Mouse (Mus musculus): ENCODE data around the gene Hrh3. TPM values are rescaled to one million over a fixed set of nuclear protein-coding genes. Genes with fewer than 3 reads are reported as not detected.

The Hrh3 gene
- not detected in 2 replicates for polyA plus RNA-seq (2015; fragmentation: Nextera tagmentation; extraction: Ambion mirVana)

DNA sequence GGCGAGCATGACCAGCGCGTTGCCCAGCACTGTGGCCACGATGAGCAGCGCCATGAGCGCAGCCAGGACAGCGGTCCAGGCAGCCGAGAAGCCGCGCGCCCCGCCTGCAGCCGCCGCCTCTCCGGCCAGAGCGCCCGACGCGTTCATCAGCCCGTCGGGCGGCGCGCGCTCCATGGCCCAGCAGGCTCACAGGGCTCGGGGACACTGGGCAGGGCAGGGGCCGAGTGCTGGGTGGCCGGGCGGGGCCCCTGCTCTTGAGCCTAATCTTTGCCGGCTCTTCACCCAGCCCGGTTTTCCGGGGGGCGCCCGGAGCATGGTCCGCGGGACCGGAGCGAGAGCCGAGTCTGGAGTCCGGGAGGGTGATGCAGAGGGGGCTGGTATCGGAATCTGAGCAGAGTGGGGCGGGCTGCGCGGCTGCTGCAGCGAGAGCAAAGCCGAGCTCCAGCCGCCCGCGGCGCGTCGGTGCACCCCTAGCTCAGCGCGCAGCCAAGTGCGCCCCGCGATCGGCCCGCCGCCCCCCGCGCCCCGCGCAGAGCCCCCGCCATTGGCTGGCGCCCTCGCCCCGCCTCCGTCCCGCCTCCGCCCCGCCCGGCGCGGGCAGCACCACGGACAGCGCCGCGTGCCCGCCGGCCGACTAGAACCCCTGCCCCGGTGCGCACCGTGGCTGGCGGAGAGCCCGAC, at the start of gene Hrh3:
TSS of gene Hrh3 (minus strand) at position 511 of the 681 bp plus-strand sequence.
- peaks cover 69% of the 10 kb centered on the region for H3K27me3 ChIP-seq
- no peaks in the 10 kb centered on the region for H3K9me3 ChIP-seq (replicated peaks)
- H3K4me3 ChIP-seq = peak within 1 kb of the TSS; percentile 60
- ATAC-seq (replicated peaks; ENCODE audit: insufficient number of reproducible peaks, insufficient read depth, low FRiP score, low read depth) = peak; percentile 83
- H3K9ac ChIP-seq = no peak within 1 kb of the TSS
- no peaks in the 10 kb centered on the region for H3K36me3 ChIP-seq
- H3K4me2 ChIP-seq = peak within 1 kb of the TSS; percentile 99
- no peak within 1 kb of the TSS for H3K27ac ChIP-seq
- WGBS = under 1% methylated on average over 78 of the region's 87 CpGs
- peaks cover 32% of the 10 kb centered on the region for H3K4me1 ChIP-seq (replicated peaks)

DNA sequence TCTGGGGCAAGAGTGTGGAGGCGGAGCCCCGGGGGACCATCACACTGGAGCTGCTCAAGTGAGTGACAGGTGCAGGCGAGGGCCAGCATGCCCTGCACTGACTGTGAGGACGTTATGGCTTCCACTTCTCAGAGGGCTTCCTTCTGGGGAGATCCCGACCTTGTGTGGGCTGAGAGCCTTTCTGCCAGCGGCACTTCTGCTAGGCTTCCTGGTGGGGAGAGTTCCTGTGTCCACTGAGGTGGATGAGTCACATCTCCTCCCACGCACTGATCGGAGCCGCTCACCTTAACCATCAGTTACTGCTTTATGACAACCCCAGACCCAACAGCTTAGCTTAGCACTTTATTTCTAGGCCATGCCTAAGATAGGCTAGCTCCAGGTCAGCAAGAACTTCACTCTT, 44.3 kb upstream of the Hrh3 start:
- 73% methylated on average over 9 of the region's 9 CpGs for WGBS
- no peaks in the 10 kb centered on the region for H3K9me3 ChIP-seq (replicated peaks)
- H3K4me3 ChIP-seq = no peak overlapping the region
- H3K36me3 ChIP-seq = peaks cover 57% of the 10 kb centered on the region
- peaks cover 11% of the 10 kb centered on the region for H3K4me1 ChIP-seq (replicated peaks)
- ATAC-seq (replicated peaks; ENCODE audit: insufficient number of reproducible peaks, insufficient read depth, low FRiP score, low read depth) = no peak
- no peaks in the 10 kb centered on the region for H3K27me3 ChIP-seq
- H3K27ac ChIP-seq = no peak overlapping the region
- H3K4me2 ChIP-seq = no peak overlapping the region
- no peak overlapping the region for H3K9ac ChIP-seq

DNA sequence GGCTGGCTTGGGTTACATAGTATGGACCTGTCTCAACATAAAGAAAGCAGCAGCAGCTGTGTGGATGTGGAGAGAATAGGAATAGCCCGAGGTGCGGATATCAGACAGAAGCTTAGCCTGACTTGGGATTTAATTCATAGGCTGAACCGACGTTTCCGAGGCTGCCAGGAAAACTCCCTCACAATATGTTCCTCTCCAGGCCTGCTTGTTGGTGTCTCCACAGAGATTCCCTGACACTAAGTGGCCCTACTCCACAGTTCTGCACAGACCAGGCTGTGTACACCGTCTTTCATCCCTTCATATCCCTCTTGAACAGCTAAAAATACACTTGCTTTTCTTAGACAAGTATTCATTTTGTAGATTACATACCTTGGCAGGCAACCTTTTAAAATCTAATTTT, 43.1 kb upstream of the Hrh3 start:
- Histone ChIP-seq H3K9me3 (replicated peaks) (no peaks in the 10 kb centered on the region), H3K27ac (peak overlapping the region; percentile 67), H3K9ac (no peak overlapping the region), H3K4me1 (replicated peaks) (peaks cover 11% of the 10 kb centered on the region), H3K36me3 (peaks cover 50% of the 10 kb centered on the region), H3K27me3 (no peaks in the 10 kb centered on the region), H3K4me3 (no peak overlapping the region), H3K4me2 (no peak overlapping the region)
- ATAC-seq (replicated peaks; ENCODE audit: insufficient number of reproducible peaks, insufficient read depth, low FRiP score, low read depth) = no peak; the same call in 1 of the 2 replicates
- WGBS = 39% methylated on average over 6 of the region's 6 CpGs

DNA sequence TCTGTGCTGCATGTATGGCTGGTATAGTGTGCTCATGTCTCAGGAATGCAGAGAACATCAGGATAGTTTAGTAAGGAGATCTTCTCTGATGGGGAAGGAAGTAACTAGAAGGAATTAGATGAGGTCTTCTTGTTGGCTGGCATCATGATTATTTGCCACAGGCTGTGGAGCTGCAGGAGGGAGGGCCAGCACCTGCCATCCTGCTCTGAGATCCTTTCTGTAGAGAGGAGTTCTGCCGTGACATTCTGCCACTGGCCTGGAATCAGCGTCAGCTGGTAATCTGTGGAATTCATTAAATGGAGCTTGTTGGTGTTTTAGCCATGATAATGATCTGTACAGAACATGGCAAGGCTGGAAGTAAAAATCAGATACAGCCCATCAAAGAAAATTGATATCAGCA, 41.8 kb upstream of the Hrh3 start:
- H3K36me3 ChIP-seq = peaks cover 55% of the 10 kb centered on the region
- H3K27me3 ChIP-seq = no peaks in the 10 kb centered on the region
- 76% methylated on average over 2 of the region's 2 CpGs for whole genome bisulfite sequencing

DNA sequence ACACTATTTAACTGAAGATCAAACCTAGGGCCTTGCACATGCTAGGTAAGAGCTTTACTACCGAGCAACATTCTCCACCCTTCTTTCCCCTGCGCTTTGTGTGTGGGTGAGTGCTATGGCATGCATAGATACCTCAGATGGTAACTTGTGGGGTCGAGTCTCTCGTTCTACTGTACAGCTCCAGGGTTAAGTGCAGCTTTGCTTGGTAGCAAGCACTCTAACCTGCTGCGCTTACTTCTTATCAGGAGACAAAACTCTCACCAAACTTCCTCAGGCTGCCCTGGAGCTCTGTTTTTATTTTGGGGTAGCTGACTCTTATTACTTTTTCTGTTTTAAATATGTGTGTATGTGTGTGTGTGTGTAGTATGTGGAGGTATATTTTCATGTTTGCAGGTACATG, 31.1 kb upstream of the Hrh3 start:
- 56% methylated on average over 5 of the region's 5 CpGs for WGBS
- H3K27ac ChIP-seq = no peak overlapping the region
- no peak overlapping the region for H3K4me3 ChIP-seq
- peaks cover 10% of the 10 kb centered on the region; the same call in 1 of the 2 replicates for H3K4me1 ChIP-seq (replicated peaks)
- ATAC-seq (replicated peaks; ENCODE audit: insufficient number of reproducible peaks, insufficient read depth, low FRiP score, low read depth) = no peak
- no peak overlapping the region for H3K9ac ChIP-seq
- H3K9me3 ChIP-seq (replicated peaks) = no peaks in the 10 kb centered on the region
- no peaks in the 10 kb centered on the region for H3K27me3 ChIP-seq
- peaks cover 2% of the 10 kb centered on the region; the same call in 1 of the 2 replicates for H3K36me3 ChIP-seq
- H3K4me2 ChIP-seq = no peak overlapping the region

More for the DNA sequence above, 41.8 kb upstream of the Hrh3 start:
- no peak for ATAC-seq (replicated peaks; ENCODE audit: insufficient number of reproducible peaks, insufficient read depth, low FRiP score, low read depth)
- Histone ChIP-seq H3K4me2 (no peak overlapping the region), H3K9me3 (replicated peaks) (no peaks in the 10 kb centered on the region), H3K4me1 (replicated peaks) (peaks cover 11% of the 10 kb centered on the region), H3K9ac (no peak overlapping the region), H3K4me3 (no peak overlapping the region), H3K27ac (no peak overlapping the region)

DNA sequence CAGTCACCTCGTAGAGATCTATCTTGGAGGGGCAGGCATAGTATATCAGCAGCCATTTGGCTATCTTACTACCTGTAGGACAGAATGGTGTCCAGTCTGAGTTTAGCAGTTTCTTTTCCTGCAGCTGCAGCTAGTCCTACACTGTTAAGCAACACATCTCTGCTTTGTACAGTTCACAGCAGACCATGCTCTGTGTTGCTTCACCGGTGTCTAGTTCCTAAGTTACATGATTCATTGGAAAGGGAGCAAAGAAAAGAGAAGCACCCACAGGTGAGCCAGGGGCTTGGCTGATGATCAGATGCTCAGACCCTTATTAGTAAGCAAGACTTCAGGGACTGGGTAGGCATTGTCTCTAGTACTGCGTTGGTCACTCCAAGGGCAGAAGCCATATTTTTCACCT, 29.6 kb upstream of the Hrh3 start:
- no peak for ATAC-seq (replicated peaks; ENCODE audit: insufficient number of reproducible peaks, insufficient read depth, low FRiP score, low read depth)
- no peak overlapping the region for H3K27ac ChIP-seq

DNA sequence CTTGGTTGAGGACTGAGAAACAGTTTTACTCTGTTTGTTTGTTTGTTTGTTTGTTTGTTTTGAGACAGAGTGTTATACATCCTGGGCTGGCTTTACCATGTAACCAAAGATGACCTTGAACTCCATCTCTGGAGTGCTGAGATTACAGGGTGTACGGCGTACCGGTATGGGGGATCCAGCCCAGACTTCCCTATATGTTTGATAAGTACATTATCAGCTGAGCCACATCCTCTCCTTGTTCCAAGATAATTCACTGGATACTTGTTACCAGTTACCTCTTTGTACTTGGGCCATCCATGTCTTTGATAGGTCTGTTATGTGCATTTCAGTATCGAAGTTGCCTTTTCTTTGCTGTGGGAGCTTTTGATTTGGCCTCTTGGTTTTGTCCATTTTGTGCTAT, 28.9 kb upstream of the Hrh3 start:
- H3K4me3 ChIP-seq = no peak overlapping the region
- no peak overlapping the region for H3K27ac ChIP-seq
- WGBS = 68% methylated on average over 4 of the region's 4 CpGs
- no peak overlapping the region for H3K4me2 ChIP-seq
- H3K27me3 ChIP-seq = no peaks in the 10 kb centered on the region
- no peaks in the 10 kb centered on the region for H3K9me3 ChIP-seq (replicated peaks)
- H3K36me3 ChIP-seq = no peaks in the 10 kb centered on the region
- ATAC-seq (replicated peaks; ENCODE audit: insufficient number of reproducible peaks, insufficient read depth, low FRiP score, low read depth) = no peak
- H3K9ac ChIP-seq = no peak overlapping the region
- peaks cover 10% of the 10 kb centered on the region; the same call in 1 of the 2 replicates for H3K4me1 ChIP-seq (replicated peaks)

More for the DNA sequence above, 29.6 kb upstream of the Hrh3 start:
- H3K4me1 ChIP-seq (replicated peaks) = peaks cover 10% of the 10 kb centered on the region; the same call in 1 of the 2 replicates
- H3K9me3 ChIP-seq (replicated peaks) = no peaks in the 10 kb centered on the region
- no peak overlapping the region for H3K9ac ChIP-seq
- WGBS = 70% methylated on average over 3 of the region's 3 CpGs
- no peak overlapping the region for H3K4me3 ChIP-seq
- no peak overlapping the region for H3K4me2 ChIP-seq
- no peaks in the 10 kb centered on the region for H3K36me3 ChIP-seq
- H3K27me3 ChIP-seq = no peaks in the 10 kb centered on the region

DNA sequence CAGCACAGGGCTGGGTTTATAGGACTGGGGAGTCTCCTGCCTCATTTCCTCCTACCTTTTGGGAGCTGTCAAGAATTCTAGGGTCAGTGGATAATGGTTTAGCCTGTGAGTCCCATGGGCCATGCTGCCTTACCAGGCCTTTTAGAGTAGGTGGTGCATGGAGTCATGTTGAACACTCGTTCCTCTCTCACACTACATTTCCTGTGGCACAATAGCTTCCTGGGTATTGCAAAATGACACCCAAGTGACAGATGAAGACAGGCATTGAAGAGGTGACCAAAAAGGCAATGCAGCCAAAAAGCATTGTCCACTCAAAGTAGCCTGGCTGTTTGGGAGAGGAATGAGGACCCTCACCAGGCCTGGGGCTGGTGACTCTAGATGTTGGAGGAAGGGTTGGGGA, 23.4 kb upstream of the Hrh3 start:
- no peak for ATAC-seq (replicated peaks; ENCODE audit: insufficient number of reproducible peaks, insufficient read depth, low FRiP score, low read depth)
- Histone ChIP-seq H3K36me3 (no peaks in the 10 kb centered on the region), H3K4me1 (replicated peaks) (peaks cover 23% of the 10 kb centered on the region), H3K9me3 (replicated peaks) (no peaks in the 10 kb centered on the region), H3K4me3 (no peak overlapping the region), H3K9ac (no peak overlapping the region), H3K27me3 (no peaks in the 10 kb centered on the region), H3K4me2 (no peak overlapping the region), H3K27ac (no peak overlapping the region)
- 39% methylated on average over 1 of the region's 1 CpGs for WGBS

DNA sequence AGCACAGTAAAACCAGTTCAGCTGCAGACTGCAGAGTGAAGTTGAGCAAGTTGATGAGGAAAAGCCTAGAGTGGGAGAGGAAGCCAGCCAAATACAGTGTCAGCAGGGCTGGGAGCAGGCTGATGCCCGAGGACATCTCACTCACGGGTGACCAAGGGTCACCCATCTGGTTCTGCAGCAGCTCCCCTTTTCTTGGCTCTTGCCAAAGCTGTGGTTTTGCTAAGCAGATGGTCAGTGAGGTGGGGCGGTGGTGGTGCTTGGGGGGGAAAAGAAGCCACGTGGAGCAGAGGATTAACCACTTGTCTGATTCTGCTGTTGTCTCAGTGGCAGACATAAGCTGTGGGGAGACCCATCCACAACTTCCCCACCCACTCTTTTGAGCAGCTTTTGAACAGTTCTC, 21.9 kb upstream of the Hrh3 start:
- no peak; the same call in 1 of the 2 replicates for ATAC-seq (replicated peaks; ENCODE audit: insufficient number of reproducible peaks, insufficient read depth, low FRiP score, low read depth)
- no peak overlapping the region for H3K9ac ChIP-seq
- H3K36me3 ChIP-seq = no peaks in the 10 kb centered on the region
- H3K27me3 ChIP-seq = no peaks in the 10 kb centered on the region
- no peak overlapping the region for H3K4me3 ChIP-seq
- no peak overlapping the region for H3K4me2 ChIP-seq
- 0 out of 2 replicates have a peak overlapping the region, but pooled peaks have one; percentile 5 for H3K27ac ChIP-seq
- 15% methylated on average over 4 of the region's 4 CpGs for WGBS
- H3K9me3 ChIP-seq (replicated peaks) = no peaks in the 10 kb centered on the region
- peaks cover 23% of the 10 kb centered on the region for H3K4me1 ChIP-seq (replicated peaks)

DNA sequence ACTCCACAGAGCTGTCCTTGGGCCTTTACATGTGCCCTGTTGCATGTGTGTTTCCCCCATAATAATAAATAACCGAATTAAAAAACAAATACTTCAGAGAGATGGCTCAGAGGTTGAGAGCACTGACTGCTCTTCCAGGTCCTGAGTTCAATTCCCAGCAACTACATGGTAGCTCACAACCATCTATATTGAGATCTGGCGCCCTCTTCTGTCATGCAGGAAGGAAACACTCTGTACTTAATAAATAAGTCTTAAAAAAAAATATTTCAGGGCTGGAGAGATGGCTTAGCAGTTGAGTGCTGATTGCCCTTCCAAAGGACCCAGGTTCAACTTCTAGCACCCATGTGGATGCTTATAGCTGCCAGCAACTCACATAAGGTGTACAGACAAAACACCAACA, 19.9 kb upstream of the Hrh3 start:
- Histone ChIP-seq H3K27ac (no peak overlapping the region), H3K36me3 (no peaks in the 10 kb centered on the region), H3K27me3 (no peaks in the 10 kb centered on the region), H3K4me2 (no peak overlapping the region), H3K4me3 (no peak overlapping the region), H3K4me1 (replicated peaks) (peaks cover 33% of the 10 kb centered on the region), H3K9ac (no peak overlapping the region), H3K9me3 (replicated peaks) (no peaks in the 10 kb centered on the region)
- WGBS = 85% methylated on average over 2 of the region's 2 CpGs
- ATAC-seq (replicated peaks; ENCODE audit: insufficient number of reproducible peaks, insufficient read depth, low FRiP score, low read depth) = no peak

DNA sequence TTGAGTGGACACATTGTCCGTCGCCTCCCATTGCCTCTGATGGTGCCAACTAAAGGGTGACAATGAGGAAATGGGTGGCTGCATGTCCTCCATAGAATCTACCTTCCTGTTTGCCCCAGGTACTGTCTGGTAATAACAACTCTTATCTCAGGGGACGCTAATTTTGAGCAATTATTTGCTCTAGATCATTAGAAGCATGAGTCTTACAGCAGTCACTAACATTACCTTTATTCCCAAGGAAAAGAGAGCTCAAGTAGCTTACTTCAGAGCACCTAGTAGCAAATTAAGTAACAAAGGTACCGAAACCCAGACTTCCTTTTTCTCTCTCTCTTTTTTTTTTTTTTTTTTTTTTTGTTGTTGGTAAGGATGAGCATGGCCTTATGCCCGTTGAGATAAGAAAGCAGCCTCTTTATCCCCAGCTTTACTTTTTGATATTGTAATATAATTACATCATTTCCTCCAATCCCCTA, 16.0 kb upstream of the Hrh3 start:
- no peak for ATAC-seq (replicated peaks; ENCODE audit: insufficient number of reproducible peaks, insufficient read depth, low FRiP score, low read depth)
- no peaks in the 10 kb centered on the region for H3K27me3 ChIP-seq
- H3K27ac ChIP-seq = no peak overlapping the region
- H3K9ac ChIP-seq = peak overlapping the region; percentile 80
- WGBS = 57% methylated on average over 5 of the region's 5 CpGs
- H3K4me2 ChIP-seq = peak overlapping the region; percentile 89
- peak overlapping the region; percentile 67 for H3K4me3 ChIP-seq
- H3K9me3 ChIP-seq (replicated peaks) = no peaks in the 10 kb centered on the region
- H3K4me1 ChIP-seq (replicated peaks) = peaks cover 43% of the 10 kb centered on the region
- H3K36me3 ChIP-seq = no peaks in the 10 kb centered on the region

All from heart, embryonic 15.5 days (tissue).